Mouse (Mus musculus): Measurements from ENCODE around the gene Iqcf6.
"Not testable (repeated sequence)": the region's sequence is repeated elsewhere in the genome, so short reads cannot be mapped to it uniquely, and the experiment has no call there.

Gene Iqcf6

GRCm38 (mm10) chr9:106626282-106626681, at the start of gene Iqcf6:
TSS of gene Iqcf6 (plus strand) at chr9:106626582.
- DNase-seq: no peak

- no peak for DNase-seq
Measured at GRCm38 (mm10) chr9:106580016-106580415, 46.4 kb upstream of the Iqcf6 start.

- no peak for DNase-seq
Measured at GRCm38 (mm10) chr9:106582552-106582951, 43.8 kb upstream of the Iqcf6 start.

GRCm38 (mm10) chr9:106592158-106592557, 34.2 kb upstream of the Iqcf6 start:
- DNase-seq: no peak

- DNase-seq: not testable (repeated sequence)
Measured at GRCm38 (mm10) chr9:106595402-106595801, 31.0 kb upstream of the Iqcf6 start.

GRCm38 (mm10) chr9:106595836-106596235, 30.5 kb upstream of the Iqcf6 start:
- no peak for DNase-seq

- no peak for DNase-seq
Measured at GRCm38 (mm10) chr9:106598466-106598865, 27.9 kb upstream of the Iqcf6 start.

- peak; percentile 26 for DNase-seq
Measured at GRCm38 (mm10) chr9:106600546-106600945, 25.8 kb upstream of the Iqcf6 start.

- DNase-seq: no peak
Measured at GRCm38 (mm10) chr9:106610727-106611126, 15.7 kb upstream of the Iqcf6 start.

GRCm38 (mm10) chr9:106613951-106614350, 12.4 kb upstream of the Iqcf6 start:
- DNase-seq: no peak

- no peak for DNase-seq
Measured at GRCm38 (mm10) chr9:106614616-106615015, 11.8 kb upstream of the Iqcf6 start.

GRCm38 (mm10) chr9:106616306-106616705, 10.1 kb upstream of the Iqcf6 start:
- DNase-seq: no peak

- DNase-seq: no peak
Measured at GRCm38 (mm10) chr9:106617496-106617895, 8.9 kb upstream of the Iqcf6 start.

- not testable (repeated sequence) for DNase-seq
Measured at GRCm38 (mm10) chr9:106627796-106628195, 1.4 kb downstream of the Iqcf6 start.

GRCm38 (mm10) chr9:106632185-106632584, 5.8 kb downstream of the Iqcf6 start:
- no peak for DNase-seq

GRCm38 (mm10) chr9:106638154-106638553, 11.8 kb downstream of the Iqcf6 start:
- no peak for DNase-seq

GRCm38 (mm10) chr9:106641346-106641745, 15.0 kb downstream of the Iqcf6 start:
- no peak for DNase-seq

GRCm38 (mm10) chr9:106643128-106643527, 16.7 kb downstream of the Iqcf6 start:
- DNase-seq: peak; percentile 61

GRCm38 (mm10) chr9:106643787-106644186, 17.4 kb downstream of the Iqcf6 start:
- DNase-seq: no peak

- DNase-seq: no peak
Measured at GRCm38 (mm10) chr9:106645684-106646271, 19.4 kb downstream of the Iqcf6 start.

GRCm38 (mm10) chr9:106647226-106647625, 20.8 kb downstream of the Iqcf6 start:
- no peak for DNase-seq

GRCm38 (mm10) chr9:106652720-106653119, 26.3 kb downstream of the Iqcf6 start:
- no peak for DNase-seq

GRCm38 (mm10) chr9:106655884-106656720, 29.7 kb downstream of the Iqcf6 start, which contains the start of gene Grm2:
TSS of gene Grm2 (minus strand) at chr9:106656082.
- no peak for DNase-seq

GRCm38 (mm10) chr9:106656820-106657219, 30.4 kb downstream of the Iqcf6 start:
- DNase-seq: no peak

Measured in cerebellum, adult 9-10 months (tissue).